Mouse (Mus musculus): Measurements from ENCODE around the gene Gm8300. TPM values are rescaled to one million over a fixed set of nuclear protein-coding genes. Genes with fewer than 3 reads are reported as not detected.
"Not testable (repeated sequence)": the region's sequence is repeated elsewhere in the genome, so short reads cannot be mapped to it uniquely, and the experiment has no call there.

The Gm8300 gene
- total RNA-seq (2021), result not detected
- long read RNA-seq, result 0 reads

- DNase-seq (ENCODE audit: low spot score in 2 of 2), result not testable (repeated sequence)
These were observed at the start of gene Gm8300 for GRCm38 (mm10) chr12:87514016-87514415. TSS of gene Gm8300 (plus strand) at chr12:87514316.

- no peak for DNase-seq (ENCODE audit: low spot score in 2 of 2)
These were observed 49.3 kb upstream of the Gm8300 start for GRCm38 (mm10) chr12:87464678-87465297.

DNA sequence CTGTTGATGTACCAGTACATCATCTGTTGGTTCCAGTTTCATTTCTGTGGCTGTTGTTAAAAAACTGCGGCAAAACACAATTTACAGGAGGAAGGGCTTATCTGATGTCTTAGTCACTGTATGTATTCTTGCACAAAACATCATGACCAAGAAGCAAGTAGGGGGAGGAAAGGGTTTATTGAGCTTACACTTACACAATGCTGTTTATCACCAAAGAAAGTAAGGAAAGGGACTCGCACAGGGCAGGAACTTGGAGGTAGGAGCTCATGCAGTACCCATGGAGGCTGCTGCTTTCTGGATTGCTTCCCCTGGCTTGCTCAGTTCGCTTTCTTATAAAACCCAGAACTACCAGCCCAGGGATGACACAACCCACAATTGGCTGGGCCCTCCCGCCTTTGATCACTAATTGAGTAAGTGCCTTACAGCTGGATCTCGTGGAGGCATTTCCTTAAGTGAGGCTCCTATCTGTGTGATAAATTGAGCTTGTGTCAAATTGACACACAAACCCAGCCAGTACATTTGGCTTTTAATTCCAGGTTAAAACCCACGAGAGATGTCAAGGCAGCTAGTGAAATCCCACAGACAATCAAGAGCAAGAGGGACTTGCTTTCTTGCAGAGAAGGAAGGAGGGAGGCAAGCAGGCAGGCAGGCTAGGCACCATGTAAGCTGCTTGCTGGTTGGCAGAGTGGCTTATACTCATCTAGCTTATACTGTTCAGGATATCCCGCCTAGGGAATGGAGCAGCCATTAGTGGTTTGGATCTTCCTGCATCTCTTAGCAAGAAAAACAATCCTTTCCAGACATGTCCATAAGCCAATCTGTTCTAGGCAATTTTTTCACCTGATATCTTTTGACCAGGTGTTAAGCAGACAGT is 43.6 kb upstream of the Gm8300 start:
- no peak for DNase-seq (ENCODE audit: low spot score in 2 of 2)

GRCm38 (mm10) chr12:87471421-87471963 is 42.6 kb upstream of the Gm8300 start:
- DNase-seq (ENCODE audit: low spot score in 2 of 2), result peak in 1 of 2 experiments; percentile 35

GRCm38 (mm10) chr12:87471964-87472786 is 41.9 kb upstream of the Gm8300 start, which contains the start of gene Snw1:
TSS of gene Snw1 (minus strand) at chr12:87472274.
- DNase-seq (ENCODE audit: low spot score in 2 of 2), result peak; percentile 93 to 97

DNA sequence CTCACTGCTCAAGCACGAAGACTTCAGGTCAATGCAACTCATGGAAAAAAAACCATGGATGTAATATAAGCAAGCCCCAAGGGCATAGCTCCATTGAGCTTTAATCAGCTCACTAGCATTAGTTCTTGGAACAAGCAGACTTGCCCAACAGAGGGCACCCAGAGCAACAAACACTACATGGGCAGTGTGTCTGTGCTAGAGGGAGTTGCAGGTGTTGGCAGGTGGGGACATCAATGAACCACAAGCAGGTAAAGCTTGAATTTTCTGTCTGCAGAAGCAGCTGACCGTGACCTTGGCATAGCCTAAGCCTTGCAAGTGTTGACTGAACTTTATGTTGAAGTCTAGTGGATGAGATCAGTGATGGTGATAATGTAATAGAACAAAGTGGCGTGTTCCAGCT is 39.4 kb upstream of the Gm8300 start:
- no peak for DNase-seq (ENCODE audit: low spot score in 2 of 2)

DNA sequence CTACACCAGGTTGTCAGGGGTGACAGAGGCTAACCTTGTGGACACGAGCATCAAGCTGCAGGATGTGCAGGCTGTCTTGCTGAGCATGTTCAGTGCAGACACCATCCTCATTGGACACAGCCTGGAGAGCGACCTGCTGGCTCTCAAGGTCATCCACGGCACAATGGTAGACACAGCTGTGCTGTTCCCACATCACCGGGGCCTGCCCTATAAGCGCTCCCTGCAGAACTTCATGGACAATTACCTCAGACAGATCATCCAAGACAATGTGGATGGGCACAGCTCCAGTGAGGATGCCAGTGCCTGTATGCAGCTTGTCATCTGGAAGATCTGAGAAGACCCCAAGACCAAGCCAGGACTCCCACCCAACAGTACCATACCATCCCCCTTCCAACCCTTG is 31.6 kb upstream of the Gm8300 start:
- not testable (repeated sequence) for DNase-seq (ENCODE audit: low spot score in 2 of 2)

- not testable (repeated sequence) for DNase-seq (ENCODE audit: low spot score in 2 of 2)
These were observed 25.4 kb upstream of the Gm8300 start for GRCm38 (mm10) chr12:87488683-87489082.

DNA sequence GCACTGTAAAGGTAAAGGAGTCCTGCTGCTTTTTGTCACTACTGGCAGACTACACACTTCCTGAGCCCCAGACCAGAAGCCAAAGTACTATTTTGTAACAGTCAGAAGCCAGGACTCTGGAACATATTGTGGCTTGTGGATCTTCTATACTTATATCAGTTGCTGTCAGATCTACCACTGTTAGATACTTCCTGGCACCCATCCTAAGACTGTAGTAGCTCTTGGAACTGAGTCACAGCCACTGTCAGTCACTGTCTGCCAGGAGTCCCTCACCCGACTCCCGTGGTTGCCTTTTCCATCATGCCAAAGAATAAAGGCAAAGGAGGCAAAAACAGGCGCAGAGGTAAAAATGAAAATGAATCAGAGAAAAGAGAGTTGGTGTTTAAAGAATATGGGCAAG is 19.7 kb upstream of the Gm8300 start, which contains the start of gene Gm5788:
TSS of gene Gm5788 (plus strand) at position 301 of the 400 bp plus-strand sequence.
- DNase-seq (ENCODE audit: low spot score in 2 of 2), result not testable (repeated sequence)

GRCm38 (mm10) chr12:87519616-87520015 is 5.5 kb downstream of the Gm8300 start:
- DNase-seq (ENCODE audit: low spot score in 2 of 2), result not testable (repeated sequence)

DNA sequence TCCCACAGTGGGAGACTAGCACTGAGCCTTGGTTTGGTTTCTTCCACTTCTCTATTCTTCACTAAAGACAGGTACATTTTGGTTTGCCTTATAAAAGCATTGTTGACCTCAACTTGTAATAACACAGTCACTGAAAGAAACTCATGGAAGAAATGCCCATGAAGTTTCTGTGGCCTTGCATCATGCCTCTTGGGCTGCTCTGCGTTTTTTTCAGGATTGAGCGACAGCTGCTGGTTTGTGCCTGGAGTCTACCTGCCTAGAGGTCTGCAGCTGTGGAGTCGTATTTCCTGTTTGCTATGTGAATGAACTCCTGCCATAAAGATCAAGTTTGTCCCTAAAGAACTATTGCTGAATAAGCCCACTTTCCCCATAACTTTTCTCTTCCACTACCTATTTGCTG is 29.8 kb downstream of the Gm8300 start:
- DNase-seq (ENCODE audit: low spot score in 2 of 2), result no peak

DNA sequence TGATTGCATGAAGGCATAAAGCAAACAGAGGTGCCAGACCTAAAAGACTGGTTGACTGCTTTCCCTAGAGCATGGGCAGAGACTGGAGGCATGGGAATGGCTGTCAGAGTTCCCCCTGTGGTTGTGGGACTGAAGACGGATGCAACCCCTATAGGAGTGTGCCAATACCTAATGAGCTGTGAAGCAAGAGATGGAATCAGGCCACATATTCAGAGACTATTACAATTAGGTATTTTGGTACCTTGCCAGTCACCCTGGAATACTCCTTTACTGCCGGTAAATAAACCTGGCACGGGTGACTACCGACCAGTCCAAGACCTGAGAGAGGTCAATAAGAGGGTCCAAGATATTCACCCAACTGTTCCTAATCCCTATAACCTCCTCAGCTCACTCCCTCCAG is 36.5 kb downstream of the Gm8300 start:
- not testable (repeated sequence) for DNase-seq (ENCODE audit: low spot score in 2 of 2)

Other genes starting within 250 kb of the Gm8300 start
- 10 to 100 TPM; 51.8 to 52.9 TPM for gene Vipas39, start 248.1 kb upstream of the Gm8300 start, total RNA-seq (2021)
- gene Ahsa1, start 247.8 kb upstream of the Gm8300 start, total RNA-seq (2021), result 100 to 1,000 TPM; 192 to 196 TPM
- gene Ism2, start 214.6 kb upstream of the Gm8300 start, total RNA-seq (2021), result under 1 TPM in 1 of 2 experiments, not detected in 1; 0.20 TPM
- 10 to 100 TPM; 24.6 to 40.9 TPM for gene Sptlc2, start 126.0 kb upstream of the Gm8300 start, total RNA-seq (2021)
- 10 to 100 TPM; 94.4 to 97.2 TPM for gene Slirp, start 70.4 kb upstream of the Gm8300 start, total RNA-seq (2021)
- 10 to 100 TPM; 19.4 to 21.0 TPM for gene Alkbh1, start 70.3 kb upstream of the Gm8300 start, total RNA-seq (2021)
- gene Snw1, start 42.0 kb upstream of the Gm8300 start, total RNA-seq (2021), result 10 to 100 TPM; 62.3 to 68.8 TPM
- not detected for gene Gm5788, start 19.6 kb upstream of the Gm8300 start, total RNA-seq (2021)
- not detected for gene Oog1, start 88.4 kb downstream of the Gm8300 start, total RNA-seq (2021)
- gene Gm4027, start 104.6 kb downstream of the Gm8300 start, total RNA-seq (2021), result not detected
- not detected for gene Gm16381, start 130.3 kb downstream of the Gm8300 start, total RNA-seq (2021)